Mouse (Mus musculus) megakaryocyte progenitor cell, adult 5-6 weeks (primary cell): Measurements from ENCODE around the gene Olfr487. TPM values are rescaled to one million over a fixed set of nuclear protein-coding genes. Genes with fewer than 3 reads are reported as not detected.
"Not testable (repeated sequence)": the region's sequence is repeated elsewhere in the genome, so short reads cannot be mapped to it uniquely, and the experiment has no call there.

Experiments
- ATAC-seq: replicated peaks from 2 replicates; pipeline ENCODE4 v1.8.0; 2016; ENCODE audit warnings: mild to moderate bottlenecking, moderate TSS enrichment, inconsistent platforms; ENCODE audit not compliant: poor library complexity
- total RNA-seq, 2 experiments: library from RNA; stranded (forward) in 1 of 2; stranded (reverse) in 1 of 2; fragments of 157-497, 149-512 nt in 1 of 2; fragments of 200-1000 nt in 1 of 2; gene quantifications; 2 replicates each; pipeline versions ENCODE4 v1.2.3 to v1.2.4; 2015 to 2017

Olfr487 gene
- total RNA-seq (2015) (not detected in 2 replicates), total RNA-seq (2017) (not detected in 2 replicates)

DNA sequence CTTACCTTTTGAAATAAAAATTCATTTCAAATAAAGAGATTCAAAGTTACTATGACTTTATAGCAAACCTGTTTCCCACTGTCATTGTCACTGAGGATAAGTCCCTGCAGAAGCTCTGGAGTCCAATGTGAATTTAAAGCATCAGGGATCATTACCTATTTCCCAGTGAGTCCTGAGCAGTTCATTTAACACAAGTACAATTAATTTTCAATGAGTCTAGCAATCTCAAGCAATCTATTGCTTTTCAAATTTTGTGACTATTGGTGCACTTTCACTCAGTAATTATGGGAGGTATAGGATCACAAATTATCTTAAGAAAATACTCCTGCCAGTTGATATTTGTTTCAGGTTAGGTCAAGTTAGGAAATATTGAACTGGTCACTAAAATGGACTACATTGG is at the start of gene Olfr487:
Gene Olfr487, minus strand, starts transcription at position 101 of the 400 bp plus-strand sequence.
- ATAC-seq: not testable (repeated sequence)

DNA sequence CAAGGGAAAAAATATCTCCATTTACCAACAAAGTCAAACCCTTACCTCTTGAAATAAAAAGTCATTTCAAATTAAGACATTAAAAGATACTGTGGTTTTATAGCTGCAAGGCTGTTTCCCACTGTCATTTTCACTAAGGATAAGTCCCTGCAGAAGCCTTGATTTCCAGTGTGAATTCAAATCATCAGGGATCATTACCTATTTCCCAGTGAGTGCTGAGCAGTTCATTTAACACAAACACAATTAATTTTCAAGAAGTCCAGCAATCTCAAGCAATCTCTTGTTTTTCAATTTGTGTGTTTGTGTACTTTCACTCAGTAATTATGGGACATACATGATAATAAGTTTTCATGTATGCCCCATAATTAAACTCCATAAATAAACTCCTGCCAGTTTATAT is 43.8 kb upstream of the Olfr487 start, which contains the start of gene Olfr488:
Gene Olfr488, minus strand, starts transcription at position 101 of the 400 bp plus-strand sequence.
- ATAC-seq: no peak

DNA sequence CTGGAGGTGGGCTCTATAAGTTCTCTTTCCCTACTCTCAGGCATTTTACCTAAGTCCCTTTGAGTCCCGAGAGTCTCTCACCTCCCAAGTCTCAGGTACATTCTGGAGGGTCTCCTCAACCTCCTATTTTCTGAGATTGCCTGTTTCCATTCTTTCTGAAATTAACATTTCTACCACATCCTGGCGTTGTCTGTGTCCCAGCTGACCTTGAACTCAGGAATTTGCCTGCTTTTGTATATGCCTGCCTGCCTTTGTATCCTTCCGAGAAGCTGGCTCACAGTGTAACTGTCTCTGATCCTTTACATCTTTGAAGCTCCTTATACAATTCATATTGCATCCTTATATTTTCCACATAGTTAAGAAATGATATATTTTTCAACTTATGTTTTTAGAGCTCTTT is 19.1 kb upstream of the Olfr487 start:
- no peak for ATAC-seq

DNA sequence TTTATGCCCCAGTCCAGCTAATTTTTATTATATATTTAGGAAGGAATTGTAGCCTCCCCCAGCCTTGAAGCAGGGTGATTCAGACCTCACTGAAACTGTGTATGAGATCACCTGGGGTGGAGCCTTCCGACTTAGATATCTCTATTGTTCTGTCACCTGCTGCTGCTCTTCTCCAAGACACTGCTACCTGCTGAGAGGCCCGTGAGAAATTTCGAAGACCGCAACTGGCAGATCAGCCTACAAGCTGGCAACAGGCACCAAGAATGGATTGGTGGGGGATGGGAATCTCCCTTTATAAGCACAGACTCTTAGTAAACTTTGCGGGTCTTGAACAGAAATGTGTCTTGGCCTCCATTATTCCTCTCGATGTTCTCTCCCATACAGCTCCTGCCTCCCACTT is 17.5 kb downstream of the Olfr487 start:
- ATAC-seq: no peak

DNA sequence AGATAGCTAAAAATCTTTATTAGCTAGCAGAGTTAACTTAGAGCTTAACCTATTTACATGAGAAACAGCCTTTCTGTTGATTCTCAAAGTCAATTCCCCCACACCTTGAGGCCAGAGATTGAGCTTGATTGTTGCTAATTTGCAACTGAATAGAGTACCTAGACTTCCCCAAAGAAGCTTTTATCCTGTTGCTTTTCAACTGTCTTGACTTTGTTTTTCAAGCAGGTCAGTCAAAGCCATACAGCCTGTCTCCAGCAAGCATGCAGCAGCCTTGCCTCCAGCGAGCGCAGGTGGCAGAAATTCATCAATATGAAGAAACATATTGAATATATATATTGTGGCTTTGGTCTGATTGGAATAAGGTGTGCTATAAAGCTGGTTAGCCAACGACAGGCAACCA is 18.1 kb downstream of the Olfr487 start:
- not testable (repeated sequence) for ATAC-seq

DNA sequence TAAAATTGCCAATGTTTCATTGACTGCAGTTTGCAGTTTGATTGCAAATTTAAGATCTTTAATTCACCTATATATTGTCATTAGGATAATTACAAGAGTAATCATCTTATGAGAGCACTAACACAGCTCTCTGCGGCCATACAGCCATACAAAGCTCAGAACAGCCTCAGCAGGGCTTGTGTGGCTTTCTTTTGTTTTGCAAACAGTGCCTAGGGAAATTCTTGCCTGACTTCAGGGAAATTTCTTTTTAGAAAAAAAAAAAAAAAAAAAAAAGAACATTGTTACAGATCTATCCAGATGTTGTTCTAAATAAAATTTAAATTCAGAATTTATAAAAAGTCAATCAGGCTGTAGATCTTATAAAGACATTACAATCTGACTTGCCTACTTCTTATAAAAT is 21.7 kb downstream of the Olfr487 start:
- not testable (repeated sequence) for ATAC-seq

DNA sequence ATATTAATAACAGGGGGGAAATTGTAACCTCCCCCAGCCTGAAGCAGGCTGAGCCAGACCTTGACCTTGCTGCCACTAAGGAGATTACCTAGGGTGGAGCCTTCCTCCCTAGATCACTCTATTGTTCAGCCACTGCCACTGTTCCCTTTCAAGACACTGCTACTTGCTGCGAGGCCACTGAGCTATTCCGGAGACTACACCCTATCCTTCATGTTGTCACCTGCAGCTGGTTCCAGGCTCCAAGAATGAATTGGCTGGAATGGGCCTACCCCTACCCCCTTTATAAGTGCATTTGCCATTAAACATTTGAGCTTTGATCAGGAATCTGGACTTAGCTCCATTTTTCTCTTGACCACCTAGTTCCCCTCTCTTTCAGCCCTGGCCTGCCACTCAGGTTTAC is 23.2 kb downstream of the Olfr487 start:
- not testable (repeated sequence) for ATAC-seq

DNA sequence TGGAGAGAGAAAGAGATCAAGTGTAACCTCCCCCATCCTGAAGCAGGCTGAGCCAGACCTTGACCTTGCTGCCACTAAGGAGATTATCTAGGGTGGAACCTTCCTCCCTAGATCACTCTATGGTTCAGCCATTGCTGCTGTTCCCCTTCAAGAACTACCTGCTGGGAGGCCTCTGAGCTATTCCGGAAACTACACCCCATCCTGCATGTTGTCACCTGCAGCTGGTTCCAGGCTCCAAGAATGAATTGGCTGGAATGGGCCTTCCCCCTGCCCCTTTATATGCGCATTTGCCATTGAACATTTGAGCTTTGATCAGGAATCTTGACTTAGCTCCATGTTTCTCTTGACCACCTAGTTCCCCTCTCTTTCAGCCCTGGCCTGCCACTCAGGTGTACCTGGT is 29.2 kb downstream of the Olfr487 start:
- not testable (repeated sequence) for ATAC-seq

DNA sequence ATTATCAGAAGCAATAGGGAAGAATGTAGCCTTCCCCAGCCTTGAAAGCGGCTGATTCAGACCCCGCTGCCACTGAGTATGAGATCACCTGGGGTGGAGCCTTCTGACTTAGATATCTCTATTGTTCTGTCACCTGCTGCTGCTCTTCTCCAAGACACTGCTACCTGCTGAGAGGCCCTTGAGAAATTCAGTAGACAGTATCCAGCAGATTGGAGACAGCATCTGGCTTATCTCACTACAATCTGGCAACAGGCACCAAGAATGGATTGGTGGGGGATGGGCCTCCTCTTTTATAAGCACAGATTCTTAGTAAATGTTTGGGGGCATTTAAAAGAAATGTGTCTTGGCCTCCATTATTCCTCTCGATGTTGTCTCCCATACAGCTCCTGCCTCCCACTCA is 30.0 kb downstream of the Olfr487 start:
- ATAC-seq: not testable (repeated sequence)

DNA sequence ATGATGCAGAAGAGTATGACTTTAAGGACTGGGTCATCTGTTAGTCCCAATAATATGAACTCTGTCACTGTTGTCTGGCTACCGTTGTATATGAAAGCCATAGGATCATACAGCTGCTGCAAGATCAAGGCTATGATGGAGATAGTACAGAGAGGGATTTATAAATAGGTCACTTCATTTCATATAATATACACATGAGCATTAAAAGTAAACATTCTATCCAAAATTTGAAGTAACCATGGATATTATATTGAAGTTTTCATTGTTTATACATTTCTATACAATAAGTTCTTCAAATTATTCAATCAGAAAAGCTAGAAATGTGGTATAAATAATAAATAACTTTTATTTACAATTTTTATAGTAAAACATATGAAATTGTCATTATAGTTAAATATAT is 41.8 kb downstream of the Olfr487 start, which contains the start of gene Olfr486:
Gene Olfr486, minus strand, starts transcription at position 101 of the 400 bp plus-strand sequence.
- ATAC-seq: not testable (repeated sequence)

DNA sequence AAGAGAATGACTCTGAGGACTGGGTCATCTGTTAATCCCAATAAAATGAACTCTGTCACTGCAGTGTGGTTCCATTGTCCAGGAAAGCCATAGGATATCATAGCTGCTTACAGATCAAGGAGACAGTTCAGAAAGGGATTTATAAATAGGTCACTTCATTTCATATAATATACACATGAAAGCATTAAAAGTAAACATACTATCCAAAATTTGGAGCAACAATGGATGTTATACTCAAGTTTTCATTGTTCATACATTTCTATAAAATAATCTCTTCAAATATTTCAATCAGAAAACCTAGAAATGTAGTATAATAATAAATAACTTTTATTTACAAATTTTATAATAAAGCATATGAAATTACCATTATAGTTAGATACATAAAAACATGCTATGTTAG is 54.7 kb downstream of the Olfr487 start, which contains the start of gene Olfr485:
Gene Olfr485, minus strand, starts transcription at position 101 of the 400 bp plus-strand sequence.
- ATAC-seq: no peak

Other genes starting within 250 kb of the Olfr487 start
- gene Olfr476, start 249.8 kb downstream of the Olfr487 start, total RNA-seq (2015): not detected in 2 replicates
- gene Olfr476, start 249.8 kb downstream of the Olfr487 start, total RNA-seq (2017): not detected in 2 replicates
- not detected in 2 replicates for gene Olfr477, start 227.9 kb downstream of the Olfr487 start, total RNA-seq (2015)
- not detected in 2 replicates for gene Olfr477, start 227.9 kb downstream of the Olfr487 start, total RNA-seq (2017)
- gene Olfr478, start 180.6 kb downstream of the Olfr487 start, total RNA-seq (2015): not detected in 2 replicates
- gene Olfr478, start 180.6 kb downstream of the Olfr487 start, total RNA-seq (2017): not detected in 2 replicates
- not detected in 2 replicates for gene Olfr479, start 163.9 kb downstream of the Olfr487 start, total RNA-seq (2015)
- gene Olfr479, start 163.9 kb downstream of the Olfr487 start, total RNA-seq (2017): not detected in 2 replicates
- gene Olfr480, start 147.3 kb downstream of the Olfr487 start, total RNA-seq (2015): not detected in 2 replicates
- not detected in 2 replicates for gene Olfr480, start 147.3 kb downstream of the Olfr487 start, total RNA-seq (2017)
- not detected in 2 replicates for gene Olfr481, start 134.8 kb downstream of the Olfr487 start, total RNA-seq (2015)
- not detected in 2 replicates for gene Olfr481, start 134.8 kb downstream of the Olfr487 start, total RNA-seq (2017)
- gene Olfr482, start 117.0 kb downstream of the Olfr487 start, total RNA-seq (2015): not detected in 2 replicates
- 0.04 TPM in 1 of 2 replicates, not detected in the other for gene Olfr482, start 117.0 kb downstream of the Olfr487 start, total RNA-seq (2017)
- not detected in 2 replicates for gene Olfr483, start 113.8 kb downstream of the Olfr487 start, total RNA-seq (2015)
- gene Olfr483, start 113.8 kb downstream of the Olfr487 start, total RNA-seq (2017): not detected in 2 replicates
- not detected in 2 replicates for gene Olfr484, start 87.2 kb downstream of the Olfr487 start, total RNA-seq (2015)
- gene Olfr484, start 87.2 kb downstream of the Olfr487 start, total RNA-seq (2017): not detected in 2 replicates
- not detected in 2 replicates for gene Olfr485, start 54.8 kb downstream of the Olfr487 start, total RNA-seq (2015)
- gene Olfr485, start 54.8 kb downstream of the Olfr487 start, total RNA-seq (2017): not detected in 2 replicates
- gene Olfr486, start 41.9 kb downstream of the Olfr487 start, total RNA-seq (2015): not detected in 2 replicates
- not detected in 2 replicates for gene Olfr486, start 41.9 kb downstream of the Olfr487 start, total RNA-seq (2017)
- gene Olfr488, start 43.7 kb upstream of the Olfr487 start, total RNA-seq (2015): not detected in 2 replicates
- not detected in 2 replicates for gene Olfr488, start 43.7 kb upstream of the Olfr487 start, total RNA-seq (2017)
- not detected in 2 replicates for gene Olfr490, start 74.3 kb upstream of the Olfr487 start, total RNA-seq (2015)
- not detected in 2 replicates for gene Olfr490, start 74.3 kb upstream of the Olfr487 start, total RNA-seq (2017)
- gene Olfr491, start 98.8 kb upstream of the Olfr487 start, total RNA-seq (2015): not detected in 2 replicates
- gene Olfr491, start 98.8 kb upstream of the Olfr487 start, total RNA-seq (2017): not detected in 2 replicates
- not detected in 2 replicates for gene Olfr492, start 109.0 kb upstream of the Olfr487 start, total RNA-seq (2015)
- gene Olfr492, start 109.0 kb upstream of the Olfr487 start, total RNA-seq (2017): not detected in 2 replicates
- not detected in 2 replicates for gene Olfr493, start 132.3 kb upstream of the Olfr487 start, total RNA-seq (2015)
- gene Olfr493, start 132.3 kb upstream of the Olfr487 start, total RNA-seq (2017): not detected in 2 replicates
- not detected in 2 replicates for gene Olfr494, start 150.7 kb upstream of the Olfr487 start, total RNA-seq (2015)
- gene Olfr494, start 150.7 kb upstream of the Olfr487 start, total RNA-seq (2017): not detected in 2 replicates
- not detected in 2 replicates for gene Olfr495, start 178.5 kb upstream of the Olfr487 start, total RNA-seq (2015)
- gene Olfr495, start 178.5 kb upstream of the Olfr487 start, total RNA-seq (2017): not detected in 2 replicates
- gene Olfr497, start 205.8 kb upstream of the Olfr487 start, total RNA-seq (2015): not detected in 2 replicates
- not detected in 2 replicates for gene Olfr497, start 205.8 kb upstream of the Olfr487 start, total RNA-seq (2017)